Mouse (Mus musculus) thymus, postnatal 14 days (tissue): ENCODE measurements around the gene Abt1.

Experiments used
- DNase-seq: peaks from one replicate; pipeline ENCODE4 v3.0.0; 2021

Gene Abt1

GRCm38 (mm10) chr13:23423286-23424051, at the start of gene Abt1:
Abt1 (minus strand) TSS chr13:23423866.
- DNase-seq: peak; percentile 92

GRCm38 (mm10) chr13:23466911-23467310, 43.2 kb upstream of the Abt1 start:
- peak; percentile 85 for DNase-seq

GRCm38 (mm10) chr13:23466306-23466705, 42.6 kb upstream of the Abt1 start:
- DNase-seq: no peak

GRCm38 (mm10) chr13:23465600-23466109, 42.0 kb upstream of the Abt1 start, which contains the start of gene Btn1a1:
Btn1a1 (minus strand) TSS chr13:23465901.
- DNase-seq: peak; percentile 28

- DNase-seq: peak; percentile 14
Measured at GRCm38 (mm10) chr13:23464841-23465366, 41.2 kb upstream of the Abt1 start.

- peak; percentile 37 for DNase-seq
Measured at GRCm38 (mm10) chr13:23464224-23464637, 40.6 kb upstream of the Abt1 start.

- DNase-seq: peak; percentile 73
Measured at GRCm38 (mm10) chr13:23463381-23464223, 39.9 kb upstream of the Abt1 start.

GRCm38 (mm10) chr13:23462669-23463068, 39.0 kb upstream of the Abt1 start:
- DNase-seq: no peak

- no peak for DNase-seq
Measured at GRCm38 (mm10) chr13:23462063-23462462, 38.4 kb upstream of the Abt1 start.

GRCm38 (mm10) chr13:23459264-23459846, 35.7 kb upstream of the Abt1 start:
- DNase-seq: no peak

GRCm38 (mm10) chr13:23453926-23454325, 30.3 kb upstream of the Abt1 start:
- DNase-seq: no peak

- DNase-seq: peak; percentile 80
Measured at GRCm38 (mm10) chr13:23453362-23453862, 29.7 kb upstream of the Abt1 start.

- peak; percentile 89 for DNase-seq
Measured at GRCm38 (mm10) chr13:23450398-23450797, 26.7 kb upstream of the Abt1 start.

GRCm38 (mm10) chr13:23449235-23450095, 25.8 kb upstream of the Abt1 start:
- DNase-seq: peak; percentile 58

GRCm38 (mm10) chr13:23448758-23449157, 25.1 kb upstream of the Abt1 start:
- DNase-seq: no peak

- DNase-seq: peak; percentile 82
Measured at GRCm38 (mm10) chr13:23446498-23446952, 22.9 kb upstream of the Abt1 start.

GRCm38 (mm10) chr13:23445561-23446320, 22.1 kb upstream of the Abt1 start:
- peak; percentile 92 for DNase-seq

GRCm38 (mm10) chr13:23445156-23445555, 21.5 kb upstream of the Abt1 start:
- no peak for DNase-seq

GRCm38 (mm10) chr13:23444451-23444850, 20.8 kb upstream of the Abt1 start:
- no peak for DNase-seq

GRCm38 (mm10) chr13:23439901-23440300, 16.2 kb upstream of the Abt1 start:
- no peak for DNase-seq

GRCm38 (mm10) chr13:23438521-23438920, 14.9 kb upstream of the Abt1 start:
- DNase-seq: peak; percentile 65
